Mouse (Mus musculus) B cell, adult 62 days (primary cell): ENCODE data around the gene Pgrmc1. TPM values are rescaled to one million over a fixed set of nuclear protein-coding genes. Genes with fewer than 3 reads are reported as not detected.

Source experiments
- total RNA-seq: library from RNA; stranded (reverse); gene quantifications from 4 replicates; pipeline ENCODE4 v1.2.4, GENCODE M21; 2023

Pgrmc1 gene
- 32.3 to 32.9 TPM (median 32.8 TPM) in 4 replicates for total RNA-seq

GRCm38 (mm10) chrX:36597707-36598389 lies at the start of gene Pgrmc1:
Pgrmc1 (plus strand) TSS chrX:36598206.

GRCm38 (mm10) chrX:36644657-36645551 lies 46.9 kb downstream of the Pgrmc1 start, which contains the start of gene Akap17b:
Akap17b (minus strand) TSS chrX:36645395.

Other genes with a start within 250 kb of the Pgrmc1 start
- gene Gm6268, start 196.9 kb upstream of the Pgrmc1 start, total RNA-seq, result not detected in 4 replicates
- gene Gm14569, start 106.4 kb upstream of the Pgrmc1 start, total RNA-seq, result not detected in 4 replicates
- 2.7 to 3.5 TPM (median 3.1 TPM) in 4 replicates for gene Akap17b, start 47.2 kb downstream of the Pgrmc1 start, total RNA-seq
- 0.54 to 0.89 TPM in 2 of 4 replicates, not detected in the others for gene Slc25a43, start 145.5 kb downstream of the Pgrmc1 start, total RNA-seq
- 328 to 340 TPM (median 339 TPM) in 4 replicates for gene Slc25a5, start 197.4 kb downstream of the Pgrmc1 start, total RNA-seq